12 mouse cellular contexts compared by ENCODE assay signal in the genomic region with DNA sequence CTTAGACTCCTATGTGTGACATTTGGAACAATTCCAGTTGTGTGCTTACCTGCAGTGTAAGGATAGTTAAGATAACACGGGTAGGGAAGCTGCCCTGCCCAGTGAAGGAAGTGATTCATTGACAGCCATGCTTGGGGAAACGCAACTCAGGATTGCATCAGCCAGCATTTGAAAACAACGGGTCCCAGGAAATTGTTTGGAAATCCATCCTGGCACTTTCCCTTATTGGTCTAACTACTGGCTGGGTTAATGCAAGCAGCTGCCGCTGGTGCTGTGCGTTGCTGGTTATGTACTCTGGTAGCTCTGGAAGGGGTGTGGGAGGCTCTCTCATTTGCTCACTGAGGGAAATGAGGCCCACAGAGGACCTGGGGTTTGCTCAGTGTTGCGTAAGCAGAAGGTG. TPM values are rescaled to one million over a fixed set of nuclear protein-coding genes. Genes with fewer than 3 reads are reported as not detected.
A peak's percentile ranks its signal among the peaks of the same experiment; 100 is the strongest.
DNase-seq lines count a peak whose midpoint lies in the region; ATAC-seq lines count a peak whose summit lies in the region.
"Had no signal": no experiment of that assay in that cellular context is flagged by ENCODE, and none has a peak within 500 bp of the region (broad histone marks: within the 10 kb centered on the region; RNA-seq: fewer than 3 reads in every experiment).

No protein-coding gene starts in this region.

- H3K36me3 ChIP-seq in heart, embryonic 12.5 days, result no peaks in the 10 kb centered on the region
- no peaks in the 10 kb centered on the region for H3K36me3 ChIP-seq in heart, embryonic 15.5 days
- H3K36me3 ChIP-seq in stomach, embryonic 16.5 days (ENCODE audit: control insufficient read depth, insufficient read depth, low read length), result no peaks in the 10 kb centered on the region
- H3K36me3 ChIP-seq in midbrain, embryonic 14.5 days (ENCODE audit: control insufficient read depth, insufficient read depth, low read length), result no peaks in the 10 kb centered on the region

- no peak for DNase-seq in heart, postnatal 36 days
- peak; percentile 64 to 76 for DNase-seq in lung, adult 18-20 months
- DNase-seq in left cerebral cortex, adult 9 months (ENCODE audit: low spot score in 2 of 2), result no peak
- DNase-seq in ovary, adult 18-20 months (ENCODE audit: low spot score), result no peak
- no peak for DNase-seq in midbrain, embryonic 14.5 days
- DNase-seq: cerebellum, adult 18-20 months had no signal

- H3K9me3 ChIP-seq in heart, embryonic 12.5 days (replicated peaks), result no peaks in the 10 kb centered on the region
- no peaks in the 10 kb centered on the region for H3K9me3 ChIP-seq in heart, embryonic 15.5 days (replicated peaks)
- no peaks in the 10 kb centered on the region for H3K9me3 ChIP-seq in stomach, embryonic 16.5 days (replicated peaks; ENCODE audit: control insufficient read depth, low read length)
- no peaks in the 10 kb centered on the region for H3K9me3 ChIP-seq in midbrain, embryonic 14.5 days (ENCODE audit: control insufficient read depth, low read length)

- H3K4me1 ChIP-seq in heart, embryonic 12.5 days (replicated peaks), result peaks cover 29% of the 10 kb centered on the region
- peaks cover 38% of the 10 kb centered on the region for H3K4me1 ChIP-seq in heart, embryonic 15.5 days (replicated peaks)
- peaks cover 12% of the 10 kb centered on the region for H3K4me1 ChIP-seq in stomach, embryonic 16.5 days (ENCODE audit: control insufficient read depth, insufficient read depth, low read length)
- no peaks in the 10 kb centered on the region for H3K4me1 ChIP-seq in midbrain, embryonic 14.5 days (ENCODE audit: control insufficient read depth, insufficient read depth, low read length)

- H3K4me2 ChIP-seq in heart, embryonic 12.5 days, result no peak overlapping the region
- H3K4me2 ChIP-seq in heart, embryonic 15.5 days, result no peak overlapping the region
- H3K4me2 ChIP-seq in stomach, embryonic 16.5 days (ENCODE audit: low read depth, low read length), result no peak overlapping the region
- no peak overlapping the region for H3K4me2 ChIP-seq in midbrain, embryonic 14.5 days (ENCODE audit: low read length)
- H3K4me2 ChIP-seq: midbrain, embryonic 11.5 days had no signal

- ATAC-seq in heart, embryonic 12.5 days (ENCODE audit: insufficient number of reproducible peaks, low FRiP score), result no peak
- no peak for ATAC-seq in heart, embryonic 15.5 days (replicated peaks; ENCODE audit: insufficient number of reproducible peaks, insufficient read depth, low FRiP score, low read depth)
- peak; percentile 79 for ATAC-seq in stomach, embryonic 16.5 days (ENCODE audit: insufficient read depth, low FRiP score)
- no peak for ATAC-seq in midbrain, embryonic 14.5 days (ENCODE audit: low FRiP score, low TSS enrichment)
- ATAC-seq: forebrain, embryonic 16.5 days had no signal

- no peaks in the 10 kb centered on the region for H3K27me3 ChIP-seq in heart, embryonic 12.5 days (replicated peaks)
- no peaks in the 10 kb centered on the region for H3K27me3 ChIP-seq in heart, embryonic 15.5 days
- no peaks in the 10 kb centered on the region for H3K27me3 ChIP-seq in stomach, embryonic 16.5 days (ENCODE audit: control insufficient read depth, insufficient read depth, low read length)
- no peaks in the 10 kb centered on the region for H3K27me3 ChIP-seq in midbrain, embryonic 14.5 days (ENCODE audit: control insufficient read depth, insufficient read depth, low read length)

- H3K9ac ChIP-seq in heart, embryonic 12.5 days, result no peak overlapping the region
- H3K9ac ChIP-seq in heart, embryonic 15.5 days, result no peak overlapping the region
- H3K9ac ChIP-seq in stomach, embryonic 16.5 days (ENCODE audit: low read length), result no peak overlapping the region
- H3K9ac ChIP-seq in midbrain, embryonic 14.5 days (replicated peaks; ENCODE audit: low read length), result no peak overlapping the region

- 73% methylated on average over 6 of the region's 6 CpGs for WGBS in heart, embryonic 12.5 days
- 64% methylated on average over 6 of the region's 6 CpGs for WGBS in heart, embryonic 15.5 days
- 49% methylated on average over 6 of the region's 6 CpGs for WGBS in stomach, embryonic 16.5 days
- WGBS in midbrain, embryonic 14.5 days, result 88% methylated on average over 6 of the region's 6 CpGs

- intact Hi-C loops in heart, postnatal 36 days (cut with DNase I), result no loop called here

- H3K27ac ChIP-seq in heart, embryonic 12.5 days (ENCODE audit: poor library complexity, severe bottlenecking), result peak overlapping the region; percentile 92
- peak overlapping the region; percentile 93 for H3K27ac ChIP-seq in heart, embryonic 15.5 days
- H3K27ac ChIP-seq in stomach, embryonic 16.5 days (ENCODE audit: low read length), result peak overlapping the region; percentile 65; the same call in 1 of the 2 replicates
- H3K27ac ChIP-seq in midbrain, embryonic 14.5 days (replicated peaks; ENCODE audit: low read depth, low read length), result no peak overlapping the region
- H3K27ac ChIP-seq: kidney, postnatal 0 days had no signal

- H3K4me3 ChIP-seq in heart, embryonic 12.5 days, result no peak overlapping the region
- H3K4me3 ChIP-seq in heart, embryonic 15.5 days, result no peak overlapping the region
- H3K4me3 ChIP-seq in stomach, embryonic 16.5 days (replicated peaks; ENCODE audit: low read length), result no peak overlapping the region
- H3K4me3 ChIP-seq in midbrain, embryonic 14.5 days (replicated peaks; ENCODE audit: low read depth, low read length), result no peak overlapping the region

RNA-seq across cellular contexts. Expression of a gene that starts 43.7 kb away (rescaled TPM):
- polyA plus RNA-seq in heart, embryonic 12.5 days (2016; fragmentation: Nextera tagmentation; extraction: Ambion mirVana), result 154 and 161 TPM in 2 replicates
- 100 to 1,000 TPM; 173 to 251 TPM for total RNA-seq in heart, postnatal 36 days (2021)
- 158 and 170 TPM in 2 replicates for polyA plus RNA-seq in heart, embryonic 15.5 days (2015; fragmentation: Nextera tagmentation; extraction: Ambion mirVana)
- polyA plus RNA-seq in stomach, embryonic 16.5 days (2015; fragmentation: Nextera tagmentation; extraction: Ambion mirVana), result 132 and 133 TPM in 2 replicates
- polyA plus RNA-seq in midbrain, embryonic 14.5 days (2014; fragmentation: Nextera tagmentation; extraction: Ambion mirVana), result 131 and 159 TPM in 2 replicates

Comparison
In these comparisons a context has a peak if more than half of its experiments do, and no peak if none do; other contexts are left out.
1. DNase-seq: peak in lung, adult 18-20 months (2 of 2); none in heart, postnatal 36 days (0 of 2), left cerebral cortex, adult 9 months (0 of 2), ovary, adult 18-20 months (single experiment) and midbrain, embryonic 14.5 days (single experiment).